23 mouse cellular contexts compared by ENCODE assay signal in genomic region chr5:65704765-65705678, GRCm38 (mm10). TPM values are rescaled to one million over a fixed set of nuclear protein-coding genes. Genes with fewer than 3 reads are reported as not detected.
A peak's percentile ranks its signal among the peaks of the same experiment; 100 is the strongest.
DNase-seq lines count a peak whose midpoint lies in the region; ATAC-seq and TF ChIP-seq lines count a peak whose summit lies in the region.
"Had no signal": no experiment of that assay in that cellular context is flagged by ENCODE, and none has a peak within 500 bp of the region (broad histone marks: within the 10 kb centered on the region; RNA-seq: fewer than 3 reads in every experiment).

No protein-coding gene starts in this region.

- no peak for ATAC-seq in liver, embryonic 14.5 days (ENCODE audit: insufficient read depth)
- ATAC-seq: forebrain, embryonic 14.5 days; lung, postnatal 0 days; midbrain, embryonic 15.5 days had no signal

- H3K9me3 ChIP-seq in liver, embryonic 14.5 days (ENCODE audit: control insufficient read depth, low read length): no peaks in the 10 kb centered on the region
- H3K9me3 ChIP-seq: hindbrain, embryonic 15.5 days; limb, embryonic 10.5 days; liver, embryonic 13.5 days; megakaryocyte, embryonic 14.5 days; midbrain, embryonic 15.5 days; neural tube, embryonic 15.5 days had no signal

- no peak for TF ChIP-seq POLR2A in kidney, adult 2 months (IDR thresholded peaks at IDR 0.05; ENCODE audit: low read depth, low read length)

- no peaks in the 10 kb centered on the region for H3K36me3 ChIP-seq in liver, embryonic 14.5 days (replicated peaks; ENCODE audit: control insufficient read depth, insufficient read depth, low read depth)
- H3K36me3 ChIP-seq in kidney, adult 2 months (ENCODE audit: control insufficient read depth, insufficient read depth, low read length): no peaks in the 10 kb centered on the region
- H3K36me3 ChIP-seq: hindbrain, embryonic 15.5 days; limb, embryonic 10.5 days; liver, embryonic 13.5 days; midbrain, embryonic 15.5 days; neural tube, embryonic 15.5 days had no signal

- TF ChIP-seq EP300 in liver, embryonic 14.5 days (IDR thresholded peaks at IDR 0.05; ENCODE audit: low read depth): no peak

- H3K27me3 ChIP-seq in liver, embryonic 14.5 days (ENCODE audit: control insufficient read depth, insufficient read depth, low read length): no peaks in the 10 kb centered on the region; the same call in 1 of the 2 replicates
- no peaks in the 10 kb centered on the region for H3K27me3 ChIP-seq in kidney, adult 2 months (replicated peaks; ENCODE audit: control insufficient read depth, insufficient read depth, low read length)
- H3K27me3 ChIP-seq: hindbrain, embryonic 15.5 days; liver, embryonic 13.5 days; megakaryocyte, embryonic 14.5 days; midbrain, embryonic 15.5 days; neural tube, embryonic 15.5 days had no signal

- 0 out of 4 replicates have a peak, but pooled peaks cover 0 to 4% of the 10 kb centered on the region in 2 experiments for H3K4me1 ChIP-seq in liver, embryonic 14.5 days (replicated peaks; ENCODE audit: control insufficient read depth in 2 of 2, insufficient read depth in 2 of 2, low read length in 1 of 2)
- no peaks in the 10 kb centered on the region for H3K4me1 ChIP-seq in kidney, adult 2 months (ENCODE audit: control insufficient read depth, insufficient read depth, low read length)
- H3K4me1 ChIP-seq: hindbrain, embryonic 15.5 days; limb, embryonic 10.5 days; liver, embryonic 13.5 days; midbrain, embryonic 15.5 days; neural tube, embryonic 15.5 days had no signal

- H3K4me2 ChIP-seq in liver, embryonic 14.5 days (ENCODE audit: low read depth): no peak overlapping the region
- H3K4me2 ChIP-seq: hindbrain, embryonic 15.5 days; liver, embryonic 13.5 days; midbrain, embryonic 15.5 days; neural tube, embryonic 15.5 days had no signal

- no peak overlapping the region for H3K27ac ChIP-seq in liver, embryonic 14.5 days
- no peak overlapping the region for H3K27ac ChIP-seq in kidney, adult 2 months (ENCODE audit: insufficient read depth, low read depth, low read length)
- H3K27ac ChIP-seq: heart, adult 2 months; hindbrain, embryonic 15.5 days; limb, embryonic 10.5 days; liver, embryonic 13.5 days; midbrain, embryonic 15.5 days; neural tube, embryonic 15.5 days had no signal

- peak; percentile 24; the same call in 1 of the 2 replicates for TF ChIP-seq CTCF in liver, embryonic 14.5 days (IDR thresholded peaks at IDR 0.05; ENCODE audit: low read depth)
- no peak for TF ChIP-seq CTCF in kidney, adult 2 months (conservative IDR thresholded peaks at IDR 0.05; ENCODE audit: insufficient read depth, insufficient read length, low read depth, low read length)

- 58% methylated on average over 12 of the region's 12 CpGs for WGBS in liver, embryonic 14.5 days (ENCODE audit: insufficient replicate concordance)
- WGBS in kidney, adult 2 months: 75% methylated on average over 12 of the region's 12 CpGs

- DNase-seq in ES-CJ7 (ENCODE audit: low read depth, low spot score) (peak; percentile 46), ZHBTc4 (ENCODE audit: low read depth, low spot score) (peak; percentile 36)
- DNase-seq in liver, embryonic 14.5 days (ENCODE audit: low read depth in 3 of 3, low spot score in 3 of 3): no peak
- no peak for DNase-seq in kidney, adult 2 months
- no peak for DNase-seq in layer of hippocampus, postnatal 25 days (ENCODE audit: extremely low spot score in 1 of 2, low spot score in 1 of 2)
- no peak for DNase-seq in lung, postnatal 36 days
- DNase-seq in urinary bladder, postnatal 36 days (ENCODE audit: low spot score in 2 of 2): no peak
- DNase-seq: cerebellum, adult 8-10 months; gastrocnemius, postnatal 25 days; heart, adult 2 months; heart, postnatal 4 days; kidney, adult 18-20 months; kidney, postnatal 10 days; liver, embryonic 13.5 days; right cerebral cortex, postnatal 25 days had no signal

- no peak overlapping the region for H3K9ac ChIP-seq in liver, embryonic 14.5 days (replicated peaks)
- H3K9ac ChIP-seq: hindbrain, embryonic 15.5 days; liver, embryonic 13.5 days; midbrain, embryonic 15.5 days; neural tube, embryonic 15.5 days had no signal

- H3K4me3 ChIP-seq in liver, embryonic 14.5 days (ENCODE audit: insufficient read depth in 1 of 2, low read depth in 2 of 2, low read length in 2 of 2): no peak overlapping the region
- no peak overlapping the region for H3K4me3 ChIP-seq in kidney, adult 2 months (ENCODE audit: insufficient read depth, low read depth, low read length)
- H3K4me3 ChIP-seq: erythroblast, embryonic 14.5 days; heart, adult 2 months; hindbrain, embryonic 15.5 days; limb, embryonic 10.5 days; liver, embryonic 13.5 days; megakaryocyte, embryonic 14.5 days; midbrain, embryonic 15.5 days; neural tube, embryonic 15.5 days had no signal

RNA-seq across cellular contexts. Expression of gene Pds5a, which starts 6.9 kb away (rescaled TPM):
- 24.4 and 31.4 TPM in 2 replicates for polyA plus RNA-seq in liver, embryonic 14.5 days (2012; rRNA removed)
- 24.9 and 27.3 TPM in 2 replicates for polyA plus RNA-seq in liver, embryonic 14.5 days (2014; fragmentation: Nextera tagmentation; extraction: Ambion mirVana)
- polyA plus RNA-seq in kidney, adult 2 months (2012; rRNA removed): 14.4 and 17.3 TPM in 2 replicates
- 10 to 100 TPM; 68.3 to 78.2 TPM for total RNA-seq in layer of hippocampus, postnatal 25 days (2021)

RNA-seq across cellular contexts. Expression of gene N4bp2, which starts 58.3 kb away (rescaled TPM):
- polyA plus RNA-seq in liver, embryonic 14.5 days (2012; rRNA removed): 4.2 and 6.5 TPM in 2 replicates
- polyA plus RNA-seq in liver, embryonic 14.5 days (2014; fragmentation: Nextera tagmentation; extraction: Ambion mirVana): 12.2 and 12.4 TPM in 2 replicates
- polyA plus RNA-seq in kidney, adult 2 months (2012; rRNA removed): 3.8 TPM in 2 replicates
- 10 to 100 TPM; 11.4 to 11.5 TPM for total RNA-seq in layer of hippocampus, postnatal 25 days (2021)

Comparison
In these comparisons a context has a peak if more than half of its experiments do, and no peak if none do; other contexts are left out.
1. DNase-seq: peak in ES-CJ7 (single experiment) and ZHBTc4 (single experiment); none in liver, embryonic 14.5 days (0 of 3), kidney, adult 2 months (single experiment), layer of hippocampus, postnatal 25 days (0 of 2), lung, postnatal 36 days (single experiment) and urinary bladder, postnatal 36 days (0 of 2).